Mouse (Mus musculus) midbrain, embryonic 10.5 days (tissue): ENCODE results near the gene Paox. TPM values are rescaled to one million over a fixed set of nuclear protein-coding genes. Genes with fewer than 3 reads are reported as not detected.
"Not testable (repeated sequence)": the region's sequence is repeated elsewhere in the genome, so short reads cannot be mapped to it uniquely, and the experiment has no call there.

Source experiments
- DNase-seq: peaks from one replicate; pipeline ENCODE4 v3.0.0-alpha.2; 2017; ENCODE audit warnings: low spot score
- H3K27ac ChIP-seq: fragments of 300-500 bp; sonication (generic); replicated peaks from 2 replicates; pipeline ENCODE4 v1.5.1; 2016; ENCODE audit warnings: mild to moderate bottlenecking
- H3K27me3 ChIP-seq: fragments of 300-500 bp; sonication (generic); 2 replicates; pipeline ENCODE4 v1.6.1; 2016; ENCODE audit warnings: low read depth, mild to moderate bottlenecking; ENCODE audit not compliant: poor library complexity, severe bottlenecking
- H3K36me3 ChIP-seq: fragments of 300-500 bp; sonication (generic); 2 replicates; pipeline ENCODE4 v1.6.1; 2016; ENCODE audit warnings: mild to moderate bottlenecking, moderate library complexity
- H3K4me1 ChIP-seq: fragments of 300-500 bp; sonication (generic); 2 replicates; pipeline ENCODE4 v1.6.1; 2016
- H3K4me3 ChIP-seq: fragments of 300-500 bp; sonication (generic); 2 replicates; pipeline ENCODE4 v1.5.1; 2016; ENCODE audit warnings: mild to moderate bottlenecking, moderate library complexity
- H3K9me3 ChIP-seq: fragments of 300-500 bp; sonication (generic); replicated peaks from 2 replicates; pipeline ENCODE4 v1.6.1; 2016; ENCODE audit warnings: mild to moderate bottlenecking
- WGBS: fragments of 180-500 bp; shearing (Covaris S2); methylation state at CpG from one replicate; pipeline ENCODE4 v1.1.7; 2016; 5-methylcytosine and 5-hydroxymethylcytosine counted together
- polyA plus RNA-seq: library from polyadenylated mRNA; unstranded; fragments of >200 nt; fragmentation: Nextera tagmentation; extraction: Ambion mirVana; gene quantifications from 2 replicates; pipeline ENCODE4 v1.2.1, GENCODE M21; 2016

The Paox gene
- polyA plus RNA-seq, 1 experiment from 2014 or later: 18.5 TPM

DNA sequence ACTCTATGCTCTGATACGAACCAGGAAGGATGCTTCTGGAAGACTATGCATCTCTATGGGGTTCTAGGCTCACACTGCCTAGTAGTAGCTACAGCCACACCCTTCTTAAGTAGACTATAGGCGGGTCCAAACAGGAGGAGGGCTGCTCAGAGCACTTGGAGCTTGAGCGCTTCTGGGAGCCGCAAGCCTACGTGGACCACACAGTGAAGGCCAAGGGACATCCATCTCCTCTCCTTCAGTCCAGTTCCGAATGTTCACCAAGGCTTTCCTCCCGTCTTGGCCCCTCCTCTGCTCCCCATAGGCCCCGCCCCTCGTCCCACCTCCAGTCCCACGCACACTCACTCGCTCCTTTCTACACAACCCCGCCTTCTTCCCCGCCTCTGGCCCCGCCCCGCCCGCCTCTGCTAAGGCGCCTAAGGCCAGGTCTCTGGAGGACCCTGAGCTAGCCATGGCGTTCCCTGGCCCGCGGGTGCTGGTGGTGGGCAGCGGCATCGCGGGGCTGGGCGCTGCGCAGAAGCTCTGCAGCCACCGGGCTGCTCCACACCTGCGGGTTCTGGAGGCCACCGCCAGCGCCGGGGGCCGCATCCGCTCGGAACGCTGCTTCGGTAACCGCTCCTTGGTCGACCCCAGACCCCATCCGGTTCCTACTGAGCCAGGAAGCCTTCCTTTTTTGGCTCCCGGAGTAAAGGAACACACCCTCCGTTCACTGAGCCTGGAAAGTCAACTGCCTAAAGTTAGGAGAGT is 9.9 kb downstream of the Paox start:
- H3K4me3 ChIP-seq: peak overlapping the region; percentile 71
- H3K27ac ChIP-seq: peak overlapping the region; percentile 85
- DNase-seq: peak; percentile 95
- H3K36me3 ChIP-seq: peaks cover 13% of the 10 kb centered on the region
- H3K4me1 ChIP-seq: peaks cover 18% of the 10 kb centered on the region
- H3K9me3 ChIP-seq: no peaks in the 10 kb centered on the region
- H3K27me3 ChIP-seq: no peaks in the 10 kb centered on the region
- WGBS: 2% methylated on average over 40 of the region's 40 CpGs

DNA sequence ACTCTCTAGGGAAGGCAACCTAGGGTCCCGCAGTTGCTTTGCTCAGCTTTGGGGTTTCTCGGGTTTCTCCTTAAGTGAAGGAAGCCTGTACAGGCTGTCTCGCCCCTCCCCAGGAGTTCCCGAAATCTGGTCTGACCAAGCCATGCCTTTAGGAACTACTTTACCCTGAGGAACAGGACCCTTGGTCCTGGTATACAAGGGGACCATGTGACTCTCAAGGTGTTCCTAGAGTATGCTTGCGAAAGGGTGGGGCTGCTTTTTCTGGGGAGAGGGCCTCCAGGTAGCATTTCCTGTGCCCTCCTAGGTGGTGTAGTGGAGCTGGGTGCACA is 10.4 kb downstream of the Paox start:
- Histone ChIP-seq H3K9me3 (no peaks in the 10 kb centered on the region), H3K36me3 (peaks cover 17% of the 10 kb centered on the region), H3K27ac (peak overlapping the region; percentile 85), H3K4me3 (peak overlapping the region; percentile 71), H3K4me1 (peaks cover 18% of the 10 kb centered on the region), H3K27me3 (no peaks in the 10 kb centered on the region)
- no peak for DNase-seq
- 10% methylated on average over 5 of the region's 5 CpGs for WGBS

DNA sequence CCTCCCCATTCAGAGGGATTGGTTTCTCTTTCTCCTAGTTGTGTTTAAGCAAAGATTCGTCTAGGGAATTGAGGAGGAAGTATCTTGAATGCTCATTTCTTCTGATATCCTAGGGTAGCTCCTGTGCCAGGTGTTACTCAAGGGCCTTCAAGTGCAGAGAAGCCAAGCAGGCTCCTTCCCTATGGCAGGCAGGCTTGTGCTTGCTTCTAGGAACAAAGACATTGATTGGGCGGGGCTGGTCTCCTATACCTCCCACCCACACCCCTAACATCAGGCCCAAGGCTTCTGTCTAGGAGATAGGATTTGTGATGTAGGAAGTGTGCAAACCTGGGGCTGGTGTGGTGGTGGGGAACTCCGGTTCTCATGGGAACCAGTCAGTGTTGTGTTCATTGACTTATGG is 11.3 kb downstream of the Paox start:
- Histone ChIP-seq H3K4me1 (peaks cover 18% of the 10 kb centered on the region), H3K27me3 (no peaks in the 10 kb centered on the region), H3K27ac (no peak overlapping the region), H3K36me3 (peaks cover 17% of the 10 kb centered on the region), H3K4me3 (0 out of 2 replicates have a peak overlapping the region, but pooled peaks have one; percentile 21), H3K9me3 (no peaks in the 10 kb centered on the region)
- DNase-seq: no peak
- 84% methylated on average over 3 of the region's 3 CpGs for WGBS

DNA sequence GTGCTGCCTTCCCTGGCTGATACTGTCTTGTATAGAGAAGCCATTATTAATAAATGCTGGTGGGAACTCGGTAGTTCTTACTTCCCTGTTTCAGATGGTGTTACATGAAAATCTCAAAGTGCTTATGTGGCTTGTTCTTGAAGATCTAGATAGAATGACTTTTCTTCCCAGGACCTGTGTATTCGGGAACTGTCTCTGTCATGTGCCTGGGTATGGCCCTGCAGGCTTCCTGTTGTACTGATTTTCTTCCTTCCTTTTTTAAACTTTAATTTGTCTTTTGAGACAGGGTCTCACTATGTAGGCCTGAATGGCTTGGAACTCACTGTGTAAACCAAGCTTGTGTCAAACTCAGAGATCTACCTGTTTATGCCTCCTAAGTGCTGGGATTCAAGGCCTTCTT is 12.3 kb downstream of the Paox start:
- Histone ChIP-seq H3K27ac (no peak overlapping the region), H3K36me3 (peaks cover 17% of the 10 kb centered on the region), H3K4me3 (no peak overlapping the region), H3K4me1 (peaks cover 18% of the 10 kb centered on the region), H3K9me3 (no peaks in the 10 kb centered on the region), H3K27me3 (no peaks in the 10 kb centered on the region)
- no peak for DNase-seq
- WGBS: 92% methylated on average over 2 of the region's 2 CpGs

DNA sequence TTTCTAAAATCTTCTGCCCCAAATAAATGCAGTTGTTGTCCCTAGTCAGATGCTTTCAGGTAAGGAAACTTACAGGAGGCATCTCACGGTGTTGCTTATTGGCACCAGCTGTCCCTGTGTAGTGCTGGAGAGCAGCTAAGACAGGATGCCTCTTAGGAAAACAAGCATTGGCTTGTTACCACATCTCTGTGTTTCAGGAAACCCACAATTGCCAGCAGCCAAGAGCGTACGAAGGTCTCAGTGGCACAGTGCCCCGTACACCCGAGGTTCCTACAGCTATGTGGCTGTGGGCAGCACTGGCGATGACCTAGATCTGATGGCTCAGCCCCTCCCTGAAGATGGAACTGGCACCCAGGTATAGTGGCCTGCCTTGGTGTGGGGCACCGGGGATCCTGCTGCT is 16.6 kb downstream of the Paox start:
- not testable (repeated sequence) for H3K27ac ChIP-seq, H3K4me1 ChIP-seq, H3K4me3 ChIP-seq, DNase-seq, H3K9me3 ChIP-seq, H3K27me3 ChIP-seq
- WGBS: 93% methylated on average over 7 of the region's 7 CpGs
- peaks cover 17% of the 10 kb centered on the region for H3K36me3 ChIP-seq

DNA sequence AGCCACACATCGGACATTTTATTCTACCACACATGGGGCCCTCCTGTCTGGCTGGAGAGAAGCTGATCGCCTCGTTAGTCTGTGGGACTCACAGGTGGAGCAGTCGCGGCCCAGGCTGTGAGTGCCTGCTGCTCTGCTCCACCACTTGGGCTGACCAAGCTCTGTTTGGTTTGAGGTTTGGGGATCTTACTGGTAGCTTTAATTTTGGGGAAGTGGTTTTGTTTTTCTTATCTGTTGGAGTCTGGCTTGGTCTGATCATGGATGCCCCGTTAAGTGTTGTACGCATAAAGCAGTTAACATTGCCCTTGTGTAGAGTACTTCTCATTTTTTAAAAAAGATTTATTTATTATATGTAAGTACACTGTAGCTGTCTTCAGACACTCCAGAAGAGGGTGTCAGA is 18.4 kb downstream of the Paox start:
- H3K27me3 ChIP-seq, H3K4me3 ChIP-seq, H3K27ac ChIP-seq, DNase-seq, H3K9me3 ChIP-seq: not testable (repeated sequence)
- WGBS: 94% methylated on average over 7 of the region's 7 CpGs
- peaks cover 17% of the 10 kb centered on the region for H3K36me3 ChIP-seq
- peaks cover 15% of the 10 kb centered on the region for H3K4me1 ChIP-seq

DNA sequence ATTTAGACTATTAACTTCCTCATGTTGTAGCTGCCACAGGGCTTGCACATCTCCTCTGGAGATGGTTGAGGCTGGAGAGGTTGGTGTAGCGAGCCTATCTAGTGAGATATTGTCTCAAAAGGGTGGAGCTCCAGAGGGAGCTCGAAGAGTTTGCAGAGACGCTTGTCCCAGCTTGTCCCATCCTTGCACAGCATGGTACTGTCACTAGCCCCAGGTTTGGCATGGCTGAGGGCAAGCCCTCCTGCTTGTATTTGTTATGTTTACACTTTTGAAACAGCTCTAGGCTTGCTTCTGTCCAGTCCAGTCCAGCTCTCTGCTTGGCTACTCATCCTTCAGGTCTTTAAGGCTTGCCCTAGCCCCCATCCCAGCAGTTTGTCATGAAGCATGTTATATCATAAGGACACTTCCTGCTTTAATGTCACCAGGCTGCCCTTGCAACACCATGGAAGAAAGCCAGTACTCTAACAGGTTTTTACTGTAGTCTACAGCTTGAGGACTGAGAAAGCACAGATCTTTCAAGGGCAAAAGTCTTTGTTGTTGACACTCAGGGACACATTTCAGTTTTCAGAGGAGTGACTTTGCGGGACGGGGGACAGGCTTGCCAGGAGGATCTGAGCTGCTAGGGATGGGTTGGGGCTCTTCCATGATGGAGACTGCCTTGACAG is 19.6 kb downstream of the Paox start:
- peaks cover 5% of the 10 kb centered on the region; the same call in 1 of the 2 replicates for H3K36me3 ChIP-seq
- H3K4me1 ChIP-seq: peaks cover 15% of the 10 kb centered on the region
- no peak overlapping the region for H3K4me3 ChIP-seq
- H3K27ac ChIP-seq: no peak overlapping the region
- no peak for DNase-seq
- 89% methylated on average over 5 of the region's 5 CpGs for WGBS
- no peaks in the 10 kb centered on the region for H3K9me3 ChIP-seq
- H3K27me3 ChIP-seq: no peaks in the 10 kb centered on the region

DNA sequence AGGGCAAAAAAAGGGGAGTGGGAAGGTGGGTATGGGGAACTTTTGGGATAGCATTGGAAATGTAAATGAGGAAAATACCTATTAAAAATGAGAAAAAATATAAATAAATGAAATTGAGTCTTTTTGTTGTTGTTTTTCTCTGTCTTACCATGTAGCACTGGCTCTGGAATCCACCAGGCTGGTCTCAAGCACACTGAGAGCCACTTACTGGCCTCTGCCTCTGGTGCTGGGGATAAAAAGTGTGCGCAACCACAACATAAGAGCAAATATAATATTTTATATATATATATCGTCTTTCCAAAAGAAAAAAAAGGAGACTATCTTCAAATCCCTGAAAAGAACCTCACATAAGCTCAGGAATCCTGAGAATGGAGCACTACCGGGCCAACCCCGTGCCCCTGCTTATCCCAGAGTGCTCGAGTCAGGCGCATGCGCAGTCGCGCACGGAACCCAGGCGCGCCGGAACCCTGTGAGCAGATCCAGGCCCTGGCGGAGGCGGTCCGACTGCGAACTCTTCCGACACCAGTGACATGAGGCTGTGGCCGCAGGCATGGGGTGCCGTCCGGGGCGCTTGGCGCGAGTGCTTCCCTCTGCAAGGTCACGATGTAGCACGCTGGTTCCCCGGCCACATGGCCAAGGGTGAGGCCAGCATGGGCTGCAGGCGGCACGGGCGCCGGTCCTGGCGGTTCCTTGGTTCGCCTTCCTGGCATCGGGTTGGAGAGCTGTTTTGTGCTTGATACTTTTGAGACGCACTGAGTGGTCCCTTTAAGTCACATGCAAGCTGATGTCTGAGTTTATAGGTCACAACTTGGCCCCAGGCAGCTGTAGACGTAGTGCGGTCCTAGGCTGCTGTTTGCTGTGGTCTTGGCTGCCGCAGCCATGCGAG is 21.8 kb downstream of the Paox start, which contains the start of gene Mtg1:
Gene Mtg1, plus strand, starts transcription at position 430 of the 886 bp plus-strand sequence.
- H3K9me3 ChIP-seq: no peaks in the 10 kb centered on the region
- no peaks in the 10 kb centered on the region for H3K27me3 ChIP-seq
- H3K4me1 ChIP-seq: peaks cover 15% of the 10 kb centered on the region
- no peaks in the 10 kb centered on the region for H3K36me3 ChIP-seq
- peak within 1 kb of the TSS; percentile 90 for H3K4me3 ChIP-seq
- H3K27ac ChIP-seq: peak within 1 kb of the TSS; percentile 93
- WGBS: 1% methylated on average over 39 of the region's 39 CpGs
- DNase-seq: peak; percentile 96

DNA sequence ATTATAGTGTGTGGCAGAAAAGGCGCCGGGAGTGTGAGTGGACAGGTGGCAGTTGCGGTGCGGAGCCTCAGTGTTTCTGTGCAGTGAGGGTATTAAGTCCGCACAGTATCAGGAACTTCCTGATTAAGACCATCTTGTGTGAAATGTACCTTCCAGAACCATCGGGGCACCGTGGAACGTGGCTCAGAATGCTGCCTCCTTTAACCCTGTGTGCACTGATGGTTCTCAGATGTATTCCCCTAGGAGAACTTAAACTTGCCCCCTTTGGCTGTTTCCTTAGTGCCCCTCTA is 22.4 kb downstream of the Paox start:
- Histone ChIP-seq H3K36me3 (no peaks in the 10 kb centered on the region), H3K27me3 (no peaks in the 10 kb centered on the region), H3K27ac (peak overlapping the region; percentile 93), H3K4me3 (peak overlapping the region; percentile 90), H3K4me1 (peaks cover 15% of the 10 kb centered on the region), H3K9me3 (no peaks in the 10 kb centered on the region)
- DNase-seq: no peak
- WGBS: 2% methylated on average over 8 of the region's 8 CpGs

DNA sequence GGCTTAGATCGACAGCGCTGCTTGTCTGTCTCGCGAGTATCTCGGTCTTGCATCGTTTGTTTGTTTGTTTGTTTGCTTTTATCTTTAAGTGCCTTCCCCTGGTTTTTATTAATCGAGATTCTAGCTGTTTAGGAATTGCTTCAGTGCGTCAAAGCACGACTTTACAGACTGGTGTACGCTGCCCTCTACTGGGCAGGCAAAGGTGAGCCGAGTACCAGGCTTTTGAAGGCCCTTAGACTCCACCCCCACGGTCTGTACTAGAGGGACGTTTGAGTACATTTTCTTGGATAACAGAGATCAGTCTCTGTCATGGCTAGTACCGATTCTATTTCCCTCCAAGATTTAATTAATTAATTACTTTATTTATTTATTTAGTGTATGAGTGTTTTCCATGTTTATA is 25.8 kb downstream of the Paox start:
- 8% methylated on average over 14 of the region's 14 CpGs for WGBS
- Histone ChIP-seq H3K4me3 (no peak overlapping the region), H3K4me1 (peaks cover 15% of the 10 kb centered on the region), H3K36me3 (no peaks in the 10 kb centered on the region), H3K27ac (no peak overlapping the region), H3K9me3 (no peaks in the 10 kb centered on the region), H3K27me3 (no peaks in the 10 kb centered on the region)
- DNase-seq: peak; percentile 45

DNA sequence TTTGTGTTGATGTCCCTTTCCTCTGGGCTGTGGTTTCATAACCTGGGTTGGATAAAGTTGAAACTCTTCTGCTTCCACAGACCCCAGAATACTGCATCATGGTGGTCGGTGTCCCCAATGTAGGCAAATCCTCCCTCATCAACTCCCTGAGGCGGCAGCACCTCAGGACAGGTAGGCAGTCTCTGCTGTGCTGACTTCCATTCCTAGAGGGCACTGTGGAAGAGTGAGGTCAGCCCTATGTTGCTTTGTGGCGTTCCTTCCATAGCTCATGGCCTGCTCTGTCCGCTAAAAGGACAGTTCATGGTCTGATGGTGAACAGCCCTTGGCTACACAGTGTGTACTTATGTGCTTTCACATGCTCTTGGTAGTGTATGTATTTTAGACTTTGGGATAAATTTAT is 29.0 kb downstream of the Paox start:
- Histone ChIP-seq H3K27me3 (no peaks in the 10 kb centered on the region), H3K27ac (no peak overlapping the region), H3K9me3 (no peaks in the 10 kb centered on the region), H3K4me3 (no peak overlapping the region), H3K36me3 (peaks cover 6% of the 10 kb centered on the region; the same call in 1 of the 2 replicates), H3K4me1 (no peaks in the 10 kb centered on the region)
- 89% methylated on average over 4 of the region's 4 CpGs for WGBS
- no peak for DNase-seq

DNA sequence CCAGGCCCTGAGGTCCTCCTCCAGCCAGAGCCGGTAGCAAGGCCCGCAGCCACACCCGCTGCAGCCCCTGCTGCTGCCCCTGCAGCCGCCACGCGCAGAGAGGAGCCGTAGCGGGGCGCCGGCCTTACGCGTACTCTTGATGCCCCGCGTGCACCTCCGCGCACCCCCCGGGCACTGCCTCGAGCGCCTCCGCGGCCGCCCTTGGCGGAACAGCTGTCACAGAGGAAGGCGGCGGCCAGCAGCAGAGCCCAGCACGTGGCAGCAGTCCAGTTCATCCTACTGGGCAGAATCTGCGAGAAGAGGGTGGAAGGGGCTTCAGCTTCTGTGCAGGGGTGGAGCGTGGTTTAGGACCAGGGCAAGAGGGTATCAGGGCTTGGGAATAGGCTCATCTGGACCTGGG is 37.8 kb downstream of the Paox start:
- DNase-seq: peak; percentile 45
- Histone ChIP-seq H3K36me3 (no peaks in the 10 kb centered on the region), H3K4me3 (peak overlapping the region; percentile 53), H3K27ac (peak overlapping the region; percentile 69), H3K27me3 (peaks cover 60% of the 10 kb centered on the region), H3K9me3 (no peaks in the 10 kb centered on the region), H3K4me1 (peaks cover 23% of the 10 kb centered on the region)
- 9% methylated on average over 28 of the region's 28 CpGs for WGBS

DNA sequence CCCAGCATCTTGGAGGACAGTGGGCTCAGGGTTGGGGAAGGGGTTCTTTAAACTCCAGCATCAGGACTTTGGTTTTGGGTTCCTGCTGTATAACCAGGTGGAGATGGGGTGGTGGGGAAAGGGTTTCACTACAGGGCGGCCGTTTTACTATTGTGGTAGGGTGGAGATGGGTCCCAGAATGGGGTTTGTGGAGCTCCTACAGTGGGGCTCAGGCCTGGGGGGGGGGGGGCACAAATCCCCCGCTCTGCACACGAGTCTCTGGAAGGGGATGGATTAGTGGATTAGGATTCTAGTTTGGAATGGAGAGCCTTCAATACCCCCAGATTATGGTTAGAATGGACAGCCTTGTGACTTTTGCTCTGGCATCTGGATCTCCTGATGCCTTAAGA is 38.2 kb downstream of the Paox start:
- DNase-seq: no peak
- H3K36me3 ChIP-seq: no peaks in the 10 kb centered on the region
- H3K4me1 ChIP-seq: peaks cover 23% of the 10 kb centered on the region
- no peak overlapping the region for H3K27ac ChIP-seq
- H3K9me3 ChIP-seq: no peaks in the 10 kb centered on the region
- peaks cover 64% of the 10 kb centered on the region for H3K27me3 ChIP-seq
- peak overlapping the region; percentile 53 for H3K4me3 ChIP-seq
- WGBS: 15% methylated on average over 4 of the region's 4 CpGs
